Mouse (Mus musculus) fibroblast of lung, adult 2 months (primary cell): ENCODE data around the gene Theg.

Experiments
- DNase-seq: peaks from one replicate; pipeline ENCODE4 v3.0.0-alpha.2; 2011; ENCODE audit warnings: low read depth

The Theg gene

DNA sequence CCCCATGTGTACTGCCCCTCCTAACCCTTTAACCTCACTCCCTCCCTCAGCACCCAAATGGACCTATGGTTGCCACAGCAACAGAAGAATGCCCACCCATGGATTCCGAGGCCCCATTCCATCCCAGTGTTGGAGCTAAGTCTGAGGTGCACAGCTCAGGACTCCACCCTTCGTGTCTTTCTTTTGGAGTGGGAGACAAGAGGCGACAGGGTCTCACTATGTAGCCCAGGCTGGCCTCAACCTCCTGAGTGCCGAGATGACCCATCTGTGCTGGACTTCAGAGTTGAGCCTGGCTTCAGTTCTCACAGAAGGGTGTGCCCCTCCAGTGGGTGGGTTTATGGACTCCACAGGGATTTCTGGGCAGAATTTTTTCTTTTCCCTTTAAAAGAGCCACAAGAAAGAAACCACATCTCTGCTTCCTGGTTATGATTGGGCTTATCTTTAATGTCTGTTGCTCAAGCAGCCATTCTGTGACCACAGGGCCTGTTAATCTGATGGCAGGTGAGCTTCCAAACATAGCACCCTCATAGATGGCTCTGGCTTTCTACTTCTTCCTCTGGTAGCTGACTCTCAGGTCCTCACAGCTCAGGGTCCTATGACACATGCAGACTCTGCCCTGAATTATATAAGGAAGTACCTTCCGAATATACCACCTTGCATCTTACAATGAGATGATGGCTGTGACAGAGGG is at the start of gene Theg:
Theg (minus strand) TSS at position 271 of the 691 bp plus-strand sequence.
- DNase-seq, result no peak

DNA sequence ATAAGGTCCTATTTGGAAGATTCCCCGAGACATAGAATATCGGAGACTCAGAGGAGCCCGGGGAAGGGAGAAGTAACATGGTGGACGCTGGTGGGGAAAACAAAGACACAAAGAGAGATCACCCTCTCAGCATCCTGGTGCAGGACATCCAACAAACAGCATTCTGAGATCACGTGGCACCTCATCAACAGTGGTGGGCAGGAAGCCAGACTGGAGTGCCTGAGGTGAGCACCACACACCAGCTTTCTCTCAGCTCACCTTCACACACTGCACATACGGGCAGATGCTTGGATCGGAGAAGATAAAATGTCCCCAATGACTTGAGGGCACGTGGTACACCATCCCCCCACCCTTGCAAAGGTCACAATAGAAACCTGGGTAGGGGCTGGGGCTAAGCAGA is 49.2 kb upstream of the Theg start:
- DNase-seq, result no peak

DNA sequence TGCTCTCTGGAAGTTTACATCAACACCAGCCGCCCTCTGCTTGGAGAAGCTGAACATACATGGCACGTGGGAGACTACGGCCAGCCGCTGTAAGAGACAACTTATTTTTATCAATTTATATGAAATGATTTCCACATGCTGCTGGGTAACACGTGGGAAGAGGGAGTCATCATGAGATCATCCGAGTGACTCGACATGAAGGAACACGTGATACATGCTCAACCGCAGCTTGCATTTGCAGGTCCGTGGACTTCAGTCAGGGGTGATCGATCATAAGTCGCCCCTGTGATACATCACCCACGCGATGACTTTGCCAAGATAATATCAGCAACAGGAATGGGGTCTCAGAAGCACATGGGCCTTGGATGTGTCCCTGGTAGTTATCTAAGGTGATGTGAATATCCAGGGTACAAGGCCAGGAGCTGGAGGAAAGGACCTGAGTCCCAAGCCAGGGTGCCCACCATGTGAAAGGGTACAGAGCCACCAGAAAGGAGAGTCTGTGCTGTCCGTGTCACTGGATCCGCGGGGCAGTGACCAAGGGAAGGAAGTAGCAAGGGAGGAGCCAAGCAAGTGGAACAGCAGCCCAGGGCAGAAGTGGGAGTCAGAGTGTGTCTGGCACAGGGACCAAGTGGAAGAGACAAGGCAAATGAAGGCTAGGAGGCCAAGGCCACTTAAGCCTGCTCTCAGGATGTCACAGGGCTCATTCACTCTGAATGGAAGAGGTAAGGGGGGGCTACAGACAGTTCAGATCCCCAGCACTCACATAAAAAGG is 46.1 kb upstream of the Theg start:
- DNase-seq, result peak; percentile 69

DNA sequence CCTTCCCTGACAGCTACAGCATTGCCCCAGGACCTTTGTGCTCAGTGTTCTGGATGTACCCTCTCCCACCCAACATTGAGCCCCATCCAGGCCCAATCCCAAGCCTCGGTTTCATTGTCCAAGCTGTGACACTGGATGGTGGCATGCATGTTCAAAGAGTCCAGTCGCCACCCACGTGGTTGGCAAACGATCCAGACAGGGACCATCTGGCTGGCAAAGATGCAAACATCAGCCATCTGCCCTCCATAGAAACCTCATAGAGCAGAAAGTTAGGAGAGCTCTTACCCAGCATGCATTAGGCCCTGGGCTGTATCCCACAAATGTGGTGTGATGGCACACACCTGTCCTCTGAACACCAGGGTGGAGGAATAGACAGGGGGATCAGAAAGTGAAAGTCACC is 44.3 kb upstream of the Theg start:
- DNase-seq, result no peak

DNA sequence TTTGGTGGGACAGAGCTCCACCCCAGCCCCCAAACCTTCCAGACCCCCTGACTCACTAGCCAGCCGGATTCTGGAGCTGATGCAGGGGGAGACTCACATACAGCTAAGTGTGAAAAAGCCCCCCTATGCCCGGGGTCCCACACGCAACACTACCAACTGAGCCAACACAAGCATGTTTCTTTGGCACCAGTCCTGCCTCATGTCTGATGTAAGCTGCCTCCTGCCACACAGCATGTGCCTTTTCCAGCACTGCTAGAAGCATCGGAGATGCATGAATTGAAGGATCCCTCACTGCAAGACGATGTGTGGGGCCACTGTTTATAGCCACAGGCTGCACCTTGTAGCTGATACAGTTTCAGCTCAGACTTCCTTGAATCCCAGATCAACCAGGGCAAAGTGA is 41.2 kb upstream of the Theg start:
- no peak for DNase-seq

DNA sequence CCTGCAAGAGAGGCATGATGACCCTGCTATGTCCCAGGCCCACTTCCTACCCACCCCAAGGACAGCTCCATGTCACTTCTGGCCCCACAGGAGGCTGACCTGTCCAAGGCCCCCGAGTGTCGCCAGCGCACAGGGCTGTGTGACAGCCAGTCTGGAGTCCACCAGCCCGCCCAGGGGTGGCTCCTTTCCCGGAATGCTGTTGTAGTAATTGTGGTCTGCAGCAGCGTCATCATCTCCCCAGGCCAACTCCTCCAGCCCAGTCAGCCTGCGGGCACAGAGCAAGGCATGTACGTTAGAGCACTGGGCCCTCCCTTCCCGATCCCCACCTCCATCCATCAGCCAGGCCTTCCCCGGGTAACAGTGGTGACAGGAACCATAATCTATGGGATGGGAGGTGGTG is 39.0 kb upstream of the Theg start:
- DNase-seq, result no peak

DNA sequence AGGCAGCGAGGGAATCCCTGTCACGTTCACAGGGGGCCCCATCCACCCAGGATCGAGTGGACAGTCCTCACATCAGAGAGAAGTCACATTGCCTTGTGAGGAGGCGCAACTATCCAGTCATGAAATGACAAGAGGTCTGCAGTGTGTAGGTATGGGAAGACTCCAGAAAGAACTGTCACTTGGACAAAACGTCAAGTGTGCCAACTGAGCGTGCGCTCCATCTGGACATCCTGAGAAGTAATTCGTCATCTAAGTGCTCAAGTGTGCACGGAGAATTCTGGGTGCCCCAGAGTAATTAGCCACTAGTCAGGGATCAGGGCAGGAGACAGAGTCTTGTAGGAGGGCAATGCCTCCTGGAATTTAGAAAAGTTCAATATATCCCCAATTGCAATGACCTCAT is 38.3 kb upstream of the Theg start:
- DNase-seq, result no peak

DNA sequence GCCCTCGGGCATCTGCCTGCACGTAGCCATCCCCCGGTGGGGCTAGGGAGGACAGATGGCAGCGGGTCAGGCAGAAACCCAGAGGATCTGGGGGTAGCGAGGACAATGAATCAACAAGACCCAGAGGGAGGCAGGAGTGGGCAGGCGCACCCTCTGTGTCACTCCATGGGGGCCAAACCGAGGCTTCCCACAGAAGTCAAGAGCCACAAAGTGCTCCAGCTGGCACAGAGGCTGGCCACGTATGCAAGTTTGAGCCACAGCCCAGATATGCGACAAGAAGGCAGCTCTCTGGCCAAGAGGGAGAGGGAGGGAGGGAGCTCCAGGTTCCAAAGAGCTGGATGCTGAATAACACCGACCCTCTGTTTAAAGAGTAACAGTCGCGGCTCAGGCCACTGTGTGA is 36.8 kb upstream of the Theg start:
- DNase-seq, result no peak

DNA sequence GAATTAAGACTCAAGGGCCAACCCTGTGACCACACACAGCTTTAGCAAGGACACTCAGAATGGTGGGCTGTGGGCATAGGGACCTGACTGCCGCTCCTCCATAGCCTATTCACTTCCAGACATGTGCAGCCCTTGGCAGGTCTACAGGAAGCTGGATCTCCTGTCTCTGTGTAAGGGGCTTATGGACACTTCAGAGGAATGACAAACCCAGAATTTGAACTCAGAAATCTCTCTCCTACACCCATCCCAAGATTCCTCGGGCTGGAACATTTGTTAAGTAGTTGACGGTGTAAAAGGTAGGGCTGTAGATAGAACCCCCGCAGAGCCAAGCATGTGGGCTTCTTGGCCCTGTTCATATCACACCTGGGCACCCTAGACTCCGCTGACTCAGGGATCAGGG is 29.2 kb upstream of the Theg start:
- DNase-seq, result no peak

DNA sequence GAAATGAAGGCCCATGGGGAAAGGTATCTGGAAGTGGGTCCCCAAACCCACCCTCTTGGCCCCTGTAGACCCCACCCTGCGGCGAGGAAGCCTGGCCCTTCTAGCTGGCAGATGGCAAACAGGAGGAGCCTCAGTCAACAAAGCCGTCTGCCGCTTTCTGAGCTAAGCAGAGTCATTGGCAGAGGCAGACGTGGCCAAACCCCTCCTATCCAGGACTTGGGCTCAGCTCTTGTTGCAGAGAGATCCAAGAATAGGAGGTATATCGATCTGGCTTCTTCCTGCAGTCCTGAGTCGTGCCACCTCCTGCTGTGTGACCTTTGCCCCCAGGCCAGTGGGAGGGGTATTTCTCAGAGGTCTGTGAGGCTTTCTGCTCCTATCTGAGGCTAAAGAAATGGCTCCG is 28.7 kb upstream of the Theg start:
- no peak for DNase-seq

DNA sequence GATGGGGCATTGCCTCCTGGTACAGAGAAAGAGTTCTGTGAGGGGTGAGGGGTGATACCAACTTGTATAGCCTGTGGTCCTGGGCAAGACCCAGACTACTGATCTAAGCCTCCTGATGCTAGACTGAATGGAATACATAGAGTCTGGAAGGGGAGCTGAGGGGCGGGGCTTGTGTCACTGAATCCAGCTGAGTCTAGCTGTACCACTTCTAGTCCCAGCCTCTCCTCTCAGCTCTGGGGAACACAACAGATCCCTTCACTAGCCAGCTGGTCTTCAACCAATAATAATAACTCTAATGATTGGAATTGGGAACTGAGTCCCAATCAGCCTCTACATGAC is 27.1 kb upstream of the Theg start:
- no peak for DNase-seq

DNA sequence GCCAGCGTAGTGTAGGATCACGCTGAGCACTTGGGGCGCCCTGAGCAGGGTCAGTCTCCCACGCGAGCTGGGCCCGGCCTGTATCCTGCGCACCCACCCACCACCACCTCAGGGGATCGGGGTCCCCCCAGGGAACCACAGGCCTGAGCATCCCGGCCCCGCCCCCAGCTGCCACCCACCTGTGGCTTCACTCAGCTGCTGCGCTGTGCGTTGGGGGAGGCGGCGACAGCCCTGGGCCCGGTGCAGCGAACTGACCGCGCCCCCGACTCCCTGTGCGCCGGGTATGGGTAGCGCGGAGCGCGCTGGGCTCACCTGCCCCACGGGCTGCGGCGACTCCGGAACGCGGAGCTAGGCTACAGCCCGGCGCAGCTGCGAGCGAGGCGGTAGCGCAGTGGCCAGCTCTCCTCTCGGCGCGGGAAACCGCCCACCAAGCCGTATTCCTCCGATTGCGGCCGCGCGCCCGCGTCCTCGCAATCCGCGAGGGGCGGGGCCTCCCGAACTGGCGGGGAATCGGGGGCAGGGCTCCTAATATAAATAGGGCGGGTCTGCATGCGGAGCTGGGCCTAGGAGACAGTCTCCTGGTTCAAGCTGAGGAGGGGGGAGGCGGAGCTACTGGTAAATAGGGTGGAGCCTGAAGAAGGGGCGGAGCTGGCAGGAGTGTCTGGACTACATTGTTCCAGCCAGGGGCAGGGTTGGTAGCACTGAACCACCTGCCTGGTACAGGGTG is 26.6 kb upstream of the Theg start, which contains the start of gene C2cd4c:
C2cd4c (minus strand) TSS at position 448 of the 727 bp plus-strand sequence.
- no peak for DNase-seq

DNA sequence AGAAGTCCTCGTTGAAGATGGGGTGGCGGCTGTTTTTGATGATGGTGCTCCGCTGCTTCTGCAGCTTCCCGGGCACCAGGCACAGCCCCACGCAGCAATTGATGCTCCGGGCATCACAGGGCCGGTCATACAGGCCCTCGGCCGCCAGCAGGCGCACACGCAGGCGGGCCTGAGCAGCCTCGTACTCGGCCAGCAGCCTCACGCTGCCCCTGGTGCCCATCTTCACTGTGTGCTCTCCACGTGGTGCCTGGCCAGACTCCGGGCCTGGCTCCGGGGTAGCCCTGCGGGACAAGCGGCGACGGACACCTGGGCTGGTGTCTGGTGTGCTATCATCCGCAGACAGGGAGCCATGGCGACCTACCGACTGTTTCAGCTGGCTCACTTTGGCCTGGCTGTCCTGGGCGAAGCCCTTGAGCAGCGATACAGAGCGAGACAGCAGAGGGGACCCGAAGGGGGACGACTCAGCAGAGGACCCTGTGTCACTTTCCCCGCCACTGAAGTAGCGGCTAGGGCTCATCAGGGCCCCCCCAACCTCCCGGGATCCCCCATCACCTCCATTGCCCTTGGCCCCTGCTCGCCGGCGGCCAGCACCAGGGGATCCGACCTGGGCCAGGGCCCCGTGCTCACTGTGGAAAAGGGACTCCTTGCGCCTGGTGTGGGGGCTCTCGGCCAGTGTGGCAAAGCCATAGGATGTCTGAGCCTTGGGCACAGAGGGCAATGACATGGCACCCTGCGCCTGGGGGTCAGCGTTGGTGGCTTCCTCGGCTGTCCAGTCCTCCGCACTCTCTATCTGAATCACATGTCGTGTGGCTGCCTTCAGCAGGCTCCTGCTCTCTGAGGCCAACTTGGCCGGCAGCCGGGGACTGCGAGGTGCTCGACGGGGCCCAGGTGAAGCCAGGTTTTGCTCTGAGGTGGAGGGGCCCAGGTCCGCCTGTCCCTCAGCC is 25.3 kb upstream of the Theg start:
- DNase-seq, result no peak

DNA sequence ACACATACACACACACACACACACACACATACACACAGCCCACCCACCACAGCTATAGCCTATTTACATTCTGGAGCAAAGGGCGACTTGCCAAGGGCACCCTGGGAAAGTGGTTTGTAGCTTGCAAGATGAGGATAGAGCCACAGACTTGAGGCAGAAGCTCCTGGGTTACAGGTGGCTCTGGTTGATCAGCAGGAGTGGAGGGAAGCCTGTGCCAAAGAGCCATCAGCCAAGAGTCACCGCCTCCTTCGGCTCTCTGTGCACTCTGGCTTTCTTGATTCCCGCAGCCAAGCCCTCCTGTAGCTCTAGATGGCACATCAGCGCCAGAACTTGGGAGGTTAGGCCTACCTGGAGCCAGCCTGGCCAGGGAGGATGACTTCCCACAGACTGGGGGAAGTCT is 24.2 kb upstream of the Theg start:
- no peak for DNase-seq

DNA sequence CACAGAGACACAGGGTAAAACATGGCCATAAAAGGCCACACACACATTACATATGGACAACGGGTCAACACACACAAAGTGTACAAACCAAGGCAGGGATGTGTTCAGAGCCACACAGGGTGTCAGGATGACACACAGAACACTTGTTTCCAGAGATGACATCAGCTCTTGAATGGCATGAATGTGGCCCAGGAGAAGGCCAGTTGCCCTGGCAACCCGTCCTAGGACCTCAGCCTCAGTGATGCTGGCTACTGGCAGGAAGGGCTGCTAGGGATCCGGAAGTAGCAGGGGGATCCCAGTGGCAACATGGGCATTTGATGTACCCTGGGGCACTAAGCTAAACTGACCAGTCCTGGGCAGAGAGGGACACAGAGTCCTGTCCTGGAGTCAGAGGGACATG is 22.1 kb upstream of the Theg start:
- no peak for DNase-seq

DNA sequence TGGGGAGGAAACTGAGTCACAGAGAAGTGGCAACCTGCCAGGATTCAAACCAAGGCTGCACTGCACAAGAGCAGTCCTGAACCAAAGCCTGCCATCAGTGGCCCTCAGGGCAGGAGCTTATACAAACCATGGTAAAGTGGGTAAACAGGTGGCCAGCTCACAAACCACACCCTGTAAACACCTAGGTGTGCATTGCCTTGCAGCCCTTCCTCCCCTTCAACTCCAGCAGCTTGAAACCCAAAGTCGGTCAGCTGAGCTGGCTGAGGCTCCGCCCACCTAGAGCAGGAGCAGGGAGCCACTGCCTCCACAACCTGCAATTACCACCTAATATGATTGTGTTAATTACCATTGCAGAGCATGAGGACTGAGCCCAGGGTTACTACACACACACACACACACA is 20.8 kb upstream of the Theg start:
- no peak for DNase-seq

DNA sequence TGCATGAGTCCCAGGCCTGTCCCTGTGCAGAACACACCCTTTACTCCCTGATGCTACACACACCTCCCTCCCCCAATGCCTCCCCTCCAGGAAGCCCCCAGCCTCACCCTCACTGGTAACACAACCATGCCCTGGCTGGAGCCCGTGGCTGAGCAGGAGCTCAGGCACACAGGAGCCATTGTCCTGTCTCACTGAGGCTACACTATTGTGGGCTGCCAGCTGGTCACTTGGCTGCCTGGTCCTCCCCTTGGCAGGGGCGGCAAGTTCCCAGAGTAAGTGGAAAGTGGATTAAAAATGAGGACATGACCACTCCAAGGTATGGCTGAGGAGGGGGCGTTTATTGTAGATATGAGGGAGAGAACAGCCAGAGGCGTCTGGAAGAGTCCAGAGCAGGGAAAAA is 19.4 kb upstream of the Theg start:
- no peak for DNase-seq

DNA sequence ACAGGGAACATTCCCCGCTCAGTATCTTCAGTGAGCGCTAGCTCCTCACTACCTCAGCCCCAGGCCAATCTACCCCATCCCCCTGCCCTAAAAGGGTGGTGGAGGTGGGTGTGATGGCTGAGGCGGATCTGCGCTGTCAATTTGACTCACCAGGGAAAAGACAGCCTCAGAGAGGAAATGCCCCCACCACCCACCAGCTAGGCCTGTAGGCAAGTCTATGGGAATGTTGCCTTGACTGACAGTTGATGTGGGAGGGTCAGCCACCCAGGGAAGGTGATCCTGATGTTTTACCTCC is 10.8 kb upstream of the Theg start:
- no peak for DNase-seq

DNA sequence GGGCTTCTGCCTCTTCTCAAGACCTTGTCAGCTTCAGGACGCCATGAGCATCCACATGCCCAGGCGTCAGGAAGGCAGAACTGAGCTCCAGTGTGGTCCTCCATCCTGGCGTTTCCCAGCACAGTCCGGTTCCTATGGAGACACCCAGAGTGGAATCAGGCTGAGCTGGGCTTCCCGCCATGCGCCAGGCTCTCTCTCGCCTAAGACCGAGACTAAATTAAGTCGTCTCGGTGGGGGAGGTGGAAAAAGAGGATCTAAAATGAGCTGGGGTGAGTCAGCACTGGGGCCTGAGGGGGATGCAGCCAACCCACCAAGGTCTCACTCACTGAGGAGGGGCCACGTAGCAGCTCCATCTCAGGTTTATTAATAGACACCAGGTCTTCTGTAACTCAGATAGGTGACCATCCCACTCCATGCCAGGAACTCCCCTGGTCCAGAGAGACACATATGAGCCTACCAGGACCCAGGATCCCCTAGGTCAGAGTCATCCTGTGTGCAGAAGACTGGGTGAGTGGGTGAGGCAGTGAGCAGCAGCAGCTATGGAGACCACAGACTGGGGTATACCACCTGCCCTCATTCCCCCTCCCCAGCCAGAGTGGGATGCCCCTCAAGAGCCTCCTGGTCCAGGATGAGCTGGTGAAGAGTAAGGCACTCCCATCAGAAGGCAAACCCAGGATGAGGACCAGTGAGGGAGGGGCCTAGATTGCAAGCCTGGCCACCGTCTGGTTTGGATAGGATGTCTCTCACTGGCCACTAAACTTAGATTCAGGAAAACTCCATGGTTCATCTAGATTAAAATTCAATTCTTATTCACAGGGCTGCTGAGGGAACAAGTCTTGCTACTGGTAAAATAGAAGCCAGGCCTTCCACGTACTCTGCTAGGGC is 10.2 kb upstream of the Theg start:
- no peak for DNase-seq

DNA sequence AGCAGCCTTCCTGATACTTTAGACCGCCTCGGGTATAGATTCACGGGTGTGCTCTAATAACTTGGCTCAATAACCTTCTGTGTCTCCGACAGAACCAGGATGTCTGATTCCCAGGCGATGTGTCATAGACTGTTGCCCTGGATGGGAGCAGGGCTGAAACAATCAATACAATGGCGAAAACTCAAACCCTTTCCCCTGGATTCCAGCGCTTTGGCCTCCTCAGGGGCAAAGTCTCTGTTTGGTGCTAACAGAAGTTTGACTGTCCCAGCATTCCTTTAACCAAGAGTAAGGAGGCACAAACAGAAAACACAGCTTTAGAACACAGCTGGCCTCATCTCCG is 8.4 kb upstream of the Theg start:
- DNase-seq, result no peak

DNA sequence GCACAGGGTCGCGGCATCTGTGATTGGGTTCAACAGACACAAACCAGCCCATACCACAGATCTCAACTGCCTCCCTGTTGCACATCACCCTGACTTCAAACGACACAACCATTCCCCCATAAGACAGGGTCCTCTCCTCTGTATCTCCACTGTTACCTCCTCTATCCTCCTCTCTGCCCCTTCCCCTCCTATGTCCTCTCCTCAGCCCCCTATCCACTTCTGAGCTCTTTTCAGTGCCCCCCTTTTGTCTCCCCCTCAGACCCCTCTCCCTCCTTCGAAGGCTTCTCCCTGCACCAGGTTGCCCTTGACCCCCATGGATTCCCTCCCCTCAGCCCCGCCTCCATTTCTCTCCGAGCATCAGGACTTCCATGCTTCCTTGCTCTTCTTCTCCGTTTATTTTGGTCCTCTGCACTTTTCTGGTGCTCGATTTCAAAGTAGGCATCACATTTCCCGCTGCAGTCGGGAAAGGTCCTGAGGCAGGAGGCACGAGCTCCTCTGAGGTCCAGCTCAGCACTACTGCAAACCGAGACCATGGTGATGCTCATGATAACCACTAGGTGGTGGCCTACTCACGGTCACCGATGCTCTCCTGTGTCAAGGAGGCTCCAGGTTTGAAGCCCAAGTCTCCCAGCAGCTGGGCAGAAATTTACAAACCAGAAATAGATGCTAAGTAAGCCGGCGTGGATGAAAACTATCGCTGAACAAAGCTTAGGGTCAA is 7.9 kb upstream of the Theg start:
- peak; percentile 44 for DNase-seq
